Mouse (Mus musculus) left cerebral cortex, adult 8-10 months (tissue): ENCODE data around the gene Cep19. TPM values are rescaled to one million over a fixed set of nuclear protein-coding genes. Genes with fewer than 3 reads are reported as not detected.
"Not testable (repeated sequence)": the region's sequence is repeated elsewhere in the genome, so short reads cannot be mapped to it uniquely, and the experiment has no call there.

Experiments
- DNase-seq, 2 experiments: peaks; one replicate each; pipeline ENCODE4 v3.0.0; 2022; ENCODE audit warnings: low spot score in 2 of 2
- total RNA-seq, 4 experiments: library from RNA; stranded (reverse); gene quantifications; 2 replicates each; pipeline ENCODE4 v1.2.4; 2022

Gene Cep19
- 10 to 100 TPM; 59.5 to 66.8 (median 64.2) TPM for total RNA-seq

DNA sequence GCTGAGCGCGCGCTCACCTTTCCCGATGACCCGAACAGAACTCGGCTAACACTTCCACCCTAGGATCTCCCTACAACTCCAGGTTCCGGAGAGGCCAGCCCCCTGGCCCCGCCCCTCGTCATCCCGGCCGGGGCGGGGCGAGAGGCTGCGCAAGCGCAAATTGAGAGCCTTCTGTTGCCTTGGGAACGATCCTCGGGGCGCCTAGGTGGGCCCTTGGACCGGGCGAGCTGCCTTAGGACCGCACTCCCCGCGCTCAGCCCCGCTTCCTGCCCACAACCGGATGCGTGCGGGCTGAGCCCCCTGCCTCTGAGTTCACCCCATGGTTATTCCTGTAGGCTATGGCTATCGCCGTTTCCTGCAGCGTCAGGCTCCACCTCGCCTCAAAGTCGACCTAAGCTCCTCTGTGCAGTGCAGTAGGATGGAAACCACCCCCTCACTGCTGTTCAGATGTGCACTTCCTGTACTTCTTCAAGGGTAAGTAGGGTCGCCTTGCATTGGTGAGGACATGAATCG lies at the start of gene Cep19, which contains the start of gene Pigx:
TSS of gene Cep19 (plus strand) at position 163 of the 513 bp plus-strand sequence.
TSS of gene Pigx (minus strand) at position 103 of the 513 bp plus-strand sequence.
- peak; percentile 73 to 89 for DNase-seq

DNA sequence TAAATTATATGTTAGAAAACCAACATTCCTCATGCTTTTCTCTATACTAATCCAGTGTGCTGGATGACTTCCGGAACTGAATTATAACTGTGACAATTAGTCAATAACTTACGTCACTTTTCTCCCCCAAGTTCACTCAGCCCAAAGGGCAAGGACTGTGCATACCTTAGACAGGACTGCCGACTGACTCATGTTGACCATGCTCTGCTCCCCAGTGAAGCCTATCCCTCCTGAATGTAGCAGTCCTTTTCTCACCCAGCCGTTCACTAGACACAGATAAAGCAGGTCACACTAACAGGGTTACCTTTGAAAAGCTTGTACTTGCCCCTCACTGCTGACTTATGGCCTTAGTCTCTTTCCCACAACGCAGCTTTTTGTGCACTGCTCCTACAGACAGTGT lies 40.8 kb upstream of the Cep19 start:
- DNase-seq = no peak

DNA sequence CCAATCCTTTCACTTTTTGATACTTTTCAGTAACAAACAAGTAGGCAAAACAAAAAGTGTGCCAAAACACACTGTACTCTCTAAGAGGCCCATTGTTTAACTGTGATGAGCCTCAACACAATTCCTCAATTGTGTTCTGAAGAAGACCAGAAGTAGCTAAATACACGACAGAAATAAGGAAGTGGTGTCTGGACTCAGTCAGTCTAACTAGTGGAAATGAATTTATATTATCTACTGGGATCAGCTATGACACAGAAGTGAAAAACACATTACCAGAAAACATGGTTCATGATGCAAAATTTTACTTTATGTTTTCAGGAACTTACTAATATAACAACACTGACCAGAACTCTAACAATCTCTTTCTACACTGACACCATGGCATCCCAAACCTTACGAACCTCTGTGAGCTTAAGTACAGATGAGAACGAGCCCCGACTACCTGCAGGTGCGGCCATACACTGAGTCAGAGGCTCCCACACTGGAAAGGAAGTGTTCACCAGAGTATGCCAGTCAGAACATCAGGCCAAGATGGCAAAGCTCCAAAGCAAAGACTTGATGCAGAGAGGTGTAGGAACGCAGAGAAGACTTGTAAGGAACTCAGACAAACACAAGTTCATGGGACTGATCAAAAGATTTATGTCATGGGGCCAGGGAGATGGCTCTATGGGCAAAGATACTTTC lies 39.6 kb upstream of the Cep19 start:
- no peak for DNase-seq

DNA sequence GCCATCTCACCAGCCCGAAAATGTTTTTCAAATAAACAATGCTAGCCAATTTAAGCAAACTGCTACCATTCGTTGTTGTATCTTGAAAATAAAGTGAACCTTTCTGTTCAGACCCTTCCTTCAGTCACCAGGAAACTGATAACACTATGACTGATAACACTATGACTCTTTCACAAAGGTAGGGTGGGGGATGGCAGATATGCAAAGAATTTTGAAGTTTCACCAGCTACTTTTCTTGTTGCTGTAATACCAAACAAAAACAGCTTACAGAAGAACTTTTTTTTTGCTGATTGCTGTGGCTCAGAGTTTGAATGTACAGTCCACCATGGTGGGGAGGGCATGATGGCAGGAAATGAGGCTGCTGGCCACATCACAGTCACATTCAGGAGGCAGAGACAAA lies 37.4 kb upstream of the Cep19 start:
- no peak for DNase-seq

DNA sequence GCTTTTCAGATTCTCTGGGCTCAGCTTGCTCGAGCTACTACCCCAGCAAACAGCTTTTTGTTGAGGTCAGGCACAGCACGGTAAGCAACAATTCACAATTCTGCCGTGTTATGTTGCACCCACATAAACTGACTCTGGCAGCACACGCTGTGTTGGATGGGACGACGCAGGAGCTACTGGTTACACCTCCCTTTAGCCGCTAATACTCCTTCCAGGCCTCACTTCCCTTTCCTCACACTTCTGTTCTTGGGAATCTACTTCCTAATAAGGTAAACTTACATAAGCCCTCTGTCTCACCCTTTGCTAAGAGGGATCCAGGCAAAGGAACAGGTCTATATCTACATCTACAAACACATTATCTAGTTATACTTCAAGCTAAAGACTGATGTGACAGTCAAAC lies 35.7 kb upstream of the Cep19 start:
- DNase-seq = no peak

DNA sequence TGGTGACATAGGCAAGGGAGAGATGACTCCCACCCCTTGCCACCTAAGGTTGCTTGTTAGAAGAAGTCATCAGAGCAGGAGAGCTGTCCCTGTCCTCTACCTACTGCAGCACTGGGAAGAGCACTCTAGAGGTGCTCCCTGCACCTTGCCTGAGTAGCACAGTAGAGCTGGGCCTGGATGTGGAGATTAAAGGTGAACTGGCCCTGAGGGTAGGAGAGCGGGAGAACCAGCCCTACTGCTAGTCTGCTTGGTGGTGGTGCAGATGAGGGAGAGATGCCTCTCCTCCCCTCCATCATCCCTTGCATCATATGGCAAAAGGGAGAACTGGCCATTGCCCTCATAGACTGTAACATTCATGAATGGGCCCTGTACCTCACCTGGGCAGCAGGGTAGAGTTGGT lies 32.7 kb upstream of the Cep19 start:
- no peak for DNase-seq

DNA sequence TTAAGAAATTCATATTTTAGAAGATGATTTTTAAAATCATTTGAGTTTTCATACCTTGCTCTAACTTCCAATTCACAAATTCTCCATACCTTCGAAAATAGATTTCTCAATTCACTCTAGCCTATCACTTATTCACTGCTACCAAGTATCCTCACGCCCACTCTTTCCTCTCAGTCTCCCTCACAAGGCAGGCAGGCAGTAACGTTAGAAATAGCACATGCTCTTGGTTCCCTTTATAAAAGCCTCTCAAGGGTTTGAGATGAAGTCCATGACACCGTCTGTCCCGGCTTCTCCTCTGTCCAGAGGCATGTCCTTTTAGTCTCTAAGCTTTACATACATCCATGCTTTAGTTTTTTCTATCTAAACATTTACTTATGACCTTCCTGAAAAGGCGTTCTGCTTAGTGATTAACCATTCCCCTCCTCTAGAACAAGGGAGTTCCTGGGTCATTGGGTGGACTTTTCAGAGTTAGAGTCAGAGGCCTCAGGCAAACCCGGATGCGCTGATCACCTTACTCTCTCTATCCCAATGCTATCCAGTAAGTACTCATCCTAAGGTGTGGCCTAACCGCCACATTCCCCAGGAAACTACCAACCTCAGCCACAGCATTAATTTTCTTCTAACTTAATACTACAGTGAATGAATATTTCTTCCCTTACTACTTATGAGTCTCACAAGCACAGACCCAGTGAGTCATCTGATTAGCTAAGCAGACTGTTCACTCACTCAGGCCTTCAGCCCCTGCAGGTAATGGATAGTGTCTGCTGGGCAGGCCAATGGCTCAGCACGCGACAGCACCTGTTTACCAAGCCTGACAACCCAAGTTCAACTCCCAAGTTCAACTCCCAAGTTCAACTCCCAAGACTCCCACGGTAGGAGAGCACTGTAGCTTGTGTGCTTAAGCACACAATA lies 31.0 kb upstream of the Cep19 start:
- no peak for DNase-seq

DNA sequence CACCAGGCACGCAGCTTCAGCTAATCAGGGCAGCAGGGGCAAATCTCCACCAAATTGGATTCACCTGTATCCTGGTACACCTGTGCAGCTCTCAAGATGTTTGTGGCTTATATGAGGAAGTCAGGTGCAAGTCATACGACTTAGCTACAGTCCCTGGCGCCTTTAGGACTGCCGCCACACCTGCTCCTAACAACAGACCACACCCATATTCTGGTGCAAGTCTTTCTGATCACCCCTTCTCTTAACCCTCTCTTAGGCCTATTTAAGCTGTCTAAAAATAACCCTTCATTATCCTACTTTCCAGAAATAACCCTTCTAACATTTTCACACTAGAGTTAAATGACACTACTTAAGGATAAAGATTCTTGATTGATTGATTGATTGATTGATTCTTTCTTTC lies 29.5 kb upstream of the Cep19 start:
- not testable (repeated sequence) for DNase-seq

DNA sequence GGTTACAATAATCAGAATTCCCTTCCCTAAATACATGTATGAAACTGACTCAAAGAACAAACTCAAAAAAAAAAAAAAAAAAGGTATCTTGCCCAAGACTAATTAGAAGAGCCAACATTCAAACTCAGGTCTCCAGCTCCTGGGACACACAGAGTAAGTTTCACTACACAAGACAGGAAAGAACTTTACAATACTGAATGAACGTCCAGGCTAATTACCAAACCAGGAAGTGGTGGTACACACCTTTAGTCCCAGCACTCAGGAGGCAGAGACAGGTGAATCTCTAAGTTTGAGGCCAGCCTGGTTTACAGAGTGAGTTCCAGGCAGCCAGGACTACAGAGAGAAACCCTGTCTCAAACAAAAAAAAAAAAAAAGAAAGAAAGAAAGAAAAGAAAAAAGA lies 23.8 kb upstream of the Cep19 start:
- no peak for DNase-seq

DNA sequence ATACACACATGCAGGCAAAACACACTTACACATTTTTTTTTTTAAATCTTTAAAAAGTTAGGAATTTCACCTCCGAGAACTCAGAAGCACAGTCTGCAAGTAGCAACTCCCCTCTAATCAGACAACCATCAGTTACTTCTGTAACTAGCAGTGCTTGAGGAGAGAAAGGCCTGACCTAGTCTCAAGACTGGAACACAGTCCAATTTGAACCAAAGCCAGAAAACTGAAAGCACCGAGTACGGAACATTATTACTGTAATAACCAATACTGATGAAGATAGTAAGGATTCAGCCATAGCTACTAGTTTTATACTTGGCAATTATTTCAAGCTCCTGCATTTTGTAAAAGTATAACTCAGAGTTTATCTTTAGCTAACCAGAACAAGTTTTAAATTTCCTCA lies 23.2 kb upstream of the Cep19 start:
- no peak for DNase-seq

DNA sequence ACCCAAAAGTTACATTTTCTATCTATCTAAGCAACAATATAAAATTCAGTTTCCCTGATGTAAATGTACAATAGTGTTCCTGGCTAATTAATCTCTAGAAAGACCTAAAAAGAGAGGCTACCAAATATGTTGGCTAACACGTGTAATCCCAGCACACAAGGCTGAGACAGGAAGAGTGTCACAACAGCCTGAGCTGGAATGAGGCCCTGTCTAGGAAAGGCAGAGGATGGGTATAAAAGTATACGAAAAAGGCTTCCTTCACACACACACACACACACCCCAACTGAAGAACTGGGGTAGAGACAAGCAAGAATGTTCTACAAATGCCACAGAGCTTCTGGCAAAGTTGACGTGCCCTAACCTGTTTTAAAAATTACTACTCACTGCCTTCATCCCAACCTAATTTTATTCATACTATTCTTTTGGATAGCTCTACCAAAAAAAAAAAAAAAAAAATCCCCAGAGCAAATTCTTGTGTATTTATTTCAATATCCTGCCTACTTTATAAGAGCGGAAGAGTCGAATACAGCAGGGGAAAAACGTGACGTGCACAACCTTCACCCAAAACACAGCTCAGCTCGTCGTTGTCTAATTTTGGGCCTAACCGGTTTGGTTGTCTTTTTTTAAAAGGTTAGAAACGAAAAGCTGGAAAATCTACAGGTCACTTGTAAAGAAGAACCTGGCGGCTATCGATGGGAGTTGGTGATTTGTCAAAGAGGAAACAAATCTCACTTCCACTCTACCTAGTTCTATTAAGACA lies 21.8 kb upstream of the Cep19 start:
- DNase-seq = no peak

DNA sequence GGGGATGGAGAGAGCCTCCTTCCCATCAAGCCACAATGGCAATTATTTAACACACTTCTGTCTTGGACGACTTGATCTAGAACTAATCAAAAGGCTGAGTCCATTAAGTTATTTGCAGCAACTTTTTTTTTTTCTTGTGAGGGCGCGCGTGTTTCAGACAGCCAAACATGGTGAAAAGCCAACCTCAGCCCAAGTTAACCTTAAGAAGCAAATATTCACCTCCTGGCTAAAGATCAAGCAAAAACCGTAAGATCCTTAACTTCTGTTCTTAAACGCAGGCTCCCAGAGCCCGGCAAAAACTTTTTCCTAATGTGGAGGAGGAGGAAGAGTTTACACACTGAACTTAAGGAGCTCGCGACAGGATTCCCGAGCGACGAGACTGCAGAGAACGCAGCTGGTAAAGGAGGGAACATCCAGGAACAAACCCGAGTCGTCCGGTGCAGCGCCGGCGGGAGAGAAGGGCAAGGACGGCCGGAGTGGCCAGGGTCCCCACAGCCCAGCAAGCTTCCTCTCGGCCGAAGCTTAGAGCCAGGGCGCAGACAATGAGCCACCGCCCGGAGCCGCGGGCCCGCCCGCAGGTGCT lies 21.1 kb upstream of the Cep19 start:
- peak in 1 of 2 experiments; percentile 25 for DNase-seq

DNA sequence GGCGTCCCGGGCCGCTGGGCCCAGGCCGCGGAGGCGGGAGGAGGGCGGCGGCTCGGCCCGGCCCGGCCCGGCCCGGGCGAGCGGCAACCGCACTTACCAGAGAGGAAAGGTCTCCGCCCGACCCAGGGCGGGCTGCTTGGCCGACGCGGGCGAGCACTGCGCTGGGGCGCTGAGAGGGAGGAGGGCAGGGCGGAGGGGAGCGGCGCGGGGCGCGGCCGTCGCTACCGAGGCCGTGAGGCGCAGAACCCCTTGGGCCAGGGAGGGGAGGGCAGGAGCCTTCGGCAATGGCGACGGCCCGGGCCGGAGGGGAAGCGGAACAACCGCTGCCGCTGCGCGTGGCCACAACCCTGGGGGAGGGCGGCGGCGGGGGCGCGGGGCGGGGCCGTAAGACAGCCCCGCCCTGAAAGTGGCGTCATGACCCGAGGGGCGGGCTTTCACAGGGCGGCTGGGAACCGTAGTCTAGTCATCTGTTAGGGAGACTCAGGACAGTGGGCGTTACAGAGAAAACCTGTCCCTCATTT lies 20.5 kb upstream of the Cep19 start, which contains the start of gene Pak2:
TSS of gene Pak2 (minus strand) at position 352 of the 521 bp plus-strand sequence.
- DNase-seq = peak; percentile 53 to 67

DNA sequence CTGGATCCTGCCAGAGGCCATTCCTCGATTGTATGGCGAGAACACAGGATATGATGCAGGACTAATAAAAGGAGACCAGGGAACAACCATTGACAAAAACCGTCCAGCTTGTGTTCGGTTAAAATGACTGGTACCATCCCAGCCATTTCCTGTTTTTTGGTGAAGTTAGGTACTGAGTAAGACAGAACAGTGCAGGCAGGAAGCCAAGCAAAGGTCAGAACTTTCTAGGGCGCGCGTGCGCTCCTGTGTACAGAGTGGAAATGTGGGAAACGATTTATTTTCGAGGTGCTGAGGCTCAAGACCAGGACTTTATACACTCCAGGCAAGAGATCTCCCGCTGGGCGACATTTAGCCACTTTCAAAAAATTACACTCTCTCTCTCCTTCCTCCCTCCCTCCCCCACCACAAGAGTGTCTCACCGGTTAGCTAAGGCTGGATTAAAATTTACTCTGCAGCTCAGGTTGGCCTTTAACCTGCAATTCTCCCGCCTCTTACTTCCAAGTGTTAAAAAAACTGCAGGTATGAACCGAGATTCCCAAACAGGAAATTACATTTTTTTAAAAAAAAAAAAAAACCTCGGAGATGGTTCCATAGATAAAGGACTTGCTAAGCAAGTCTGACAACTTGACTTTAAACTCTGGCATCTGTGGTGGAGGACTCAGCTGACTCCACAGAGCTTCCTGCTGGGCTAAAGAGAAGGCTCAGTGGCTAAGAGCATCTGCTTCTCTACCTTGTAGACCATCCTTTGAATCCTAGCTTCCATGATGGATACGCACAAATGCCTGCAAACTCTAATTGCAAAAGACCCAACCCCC lies 11.8 kb upstream of the Cep19 start:
- DNase-seq = no peak

DNA sequence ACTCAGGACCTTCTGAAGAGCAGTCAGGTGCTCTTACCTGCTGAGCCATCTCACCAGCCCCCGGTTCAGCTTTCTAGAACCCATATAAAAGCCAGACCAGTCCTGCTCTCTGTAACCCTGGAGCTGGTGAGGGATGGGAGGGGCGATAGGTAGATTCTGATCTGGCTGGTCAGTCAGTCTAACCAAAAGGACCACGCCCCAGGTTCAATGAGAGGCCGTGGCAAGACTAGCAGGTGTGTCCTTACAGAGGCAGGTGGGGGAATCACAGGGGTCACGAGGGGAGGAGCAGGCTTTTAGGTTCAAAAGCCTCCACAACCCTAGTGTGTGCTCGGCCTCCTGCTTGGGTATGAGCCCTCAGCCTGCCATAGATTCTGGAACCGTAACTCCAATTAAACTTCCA lies 8.1 kb upstream of the Cep19 start:
- DNase-seq = no peak

DNA sequence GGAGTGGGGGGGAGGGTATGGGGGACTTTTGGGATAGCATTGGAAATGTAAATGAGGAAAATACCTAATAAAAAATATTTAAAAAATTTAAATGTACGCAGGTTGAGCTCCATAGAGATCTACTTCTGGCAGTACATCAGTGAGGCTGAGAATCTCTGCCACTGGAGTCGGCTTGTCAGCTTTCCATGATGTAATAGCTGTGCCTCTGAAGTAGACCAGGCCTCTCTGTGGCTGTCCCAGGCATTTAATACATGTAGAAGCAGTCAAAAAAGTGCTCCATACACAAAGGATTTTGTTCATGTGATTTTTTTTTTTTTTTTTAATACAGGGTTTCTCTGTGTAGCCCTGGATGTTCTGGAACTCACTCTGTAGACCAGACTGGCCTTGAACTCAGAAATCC lies 1.8 kb upstream of the Cep19 start:
- DNase-seq = not testable (repeated sequence)

DNA sequence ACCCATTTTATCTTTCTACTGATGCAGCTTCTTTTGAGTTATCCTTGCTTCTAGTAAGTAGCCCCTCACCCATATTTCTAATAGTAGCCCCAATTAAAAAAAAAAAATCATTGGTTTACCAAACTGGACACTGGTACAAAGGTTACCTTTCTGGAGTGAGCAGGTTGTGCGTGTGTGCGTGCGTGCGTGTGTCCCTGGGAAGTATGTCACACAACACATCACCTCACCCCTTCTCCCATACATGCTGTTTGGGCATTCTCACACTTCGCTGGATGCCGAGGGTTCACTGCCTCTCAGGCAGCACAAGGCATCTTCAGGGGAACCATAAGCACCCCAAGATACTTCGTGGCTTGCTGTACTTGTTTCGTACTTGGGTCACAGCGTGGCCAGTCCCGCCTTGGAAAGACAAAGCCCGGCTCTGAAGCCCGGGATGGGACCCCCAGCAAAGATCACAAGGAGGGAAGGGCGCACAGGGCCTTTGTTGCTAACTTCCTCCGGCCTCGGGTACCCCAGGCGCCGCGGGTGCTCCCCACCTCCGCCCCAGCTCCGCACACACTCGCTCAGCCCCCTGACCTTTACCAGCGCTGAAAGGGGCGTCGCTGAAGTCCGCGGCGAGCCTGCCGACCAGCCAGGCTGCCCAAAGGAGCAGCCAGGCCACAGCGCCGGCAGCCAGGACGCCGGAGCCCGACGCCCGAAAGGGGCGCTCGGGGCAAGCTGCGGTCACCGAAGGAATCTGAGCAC lies 533 bp upstream of the Cep19 start:
- DNase-seq = no peak

DNA sequence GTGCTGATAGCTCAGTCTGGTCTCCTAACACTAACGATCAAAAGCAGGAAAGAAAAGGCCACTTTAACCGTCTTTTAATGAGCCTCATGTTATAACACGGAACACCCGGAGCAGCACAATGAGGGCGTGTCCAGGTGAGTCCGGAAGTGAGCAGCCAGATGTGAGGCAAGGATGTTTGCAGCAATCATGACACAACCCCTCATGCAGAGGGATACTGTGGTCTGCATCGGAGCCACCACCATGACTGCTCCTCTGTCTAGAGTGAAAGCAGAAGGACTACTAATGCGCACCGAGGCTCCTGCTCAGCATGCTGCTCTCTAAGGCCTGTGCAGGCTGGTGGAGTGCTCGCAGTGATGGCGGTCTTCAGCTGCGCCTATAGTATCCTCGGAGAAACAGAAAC lies 2.7 kb downstream of the Cep19 start:
- no peak for DNase-seq

DNA sequence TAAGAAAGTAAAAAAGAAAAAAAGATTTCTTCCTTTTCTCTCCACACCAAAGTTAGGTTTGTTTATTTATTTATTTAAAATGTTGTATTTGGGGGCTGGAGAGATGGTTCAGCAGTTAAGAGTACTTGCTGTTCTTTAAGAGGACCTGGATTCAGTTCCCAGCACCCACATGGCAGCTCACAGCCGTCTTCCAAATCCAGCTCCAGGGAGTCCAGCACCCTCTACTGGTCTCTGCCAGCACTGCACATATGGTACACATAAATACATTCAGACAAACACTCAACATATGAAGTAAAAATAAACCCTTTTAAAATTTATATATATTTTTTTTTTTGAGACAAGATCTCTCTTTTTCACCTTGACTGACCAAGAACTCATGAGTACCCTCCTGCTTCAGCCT lies 6.1 kb downstream of the Cep19 start:
- no peak for DNase-seq
